Mouse (Mus musculus) myocyte (in vitro differentiated cells): ENCODE measurements around the gene Gm9821.
A peak's percentile ranks its signal among the peaks of the same experiment; 100 is the strongest.

ENCODE experiments used
- CEBPB ChIP-seq: IDR thresholded peaks from 2 replicates; pipeline ENCODE4 v1.6.1; 2011; ENCODE audit warnings: mild to moderate bottlenecking, moderate library complexity; ENCODE audit not compliant: poor library complexity, insufficient read depth, severe bottlenecking
- E2F4 ChIP-seq: IDR thresholded peaks from one replicate; pipeline ENCODE4 v1.6.1; 2011; ENCODE audit warnings: mild to moderate bottlenecking, control low read depth, moderate library complexity; ENCODE audit not compliant: insufficient read depth
- MAX ChIP-seq: IDR thresholded peaks from one replicate; pipeline ENCODE4 v1.6.1; 2011; ENCODE audit warnings: low read depth, mild to moderate bottlenecking, control low read depth
- MYOG ChIP-seq, 3 experiments: IDR thresholded peaks; one replicate each; pipeline ENCODE4 v1.6.1; 2011; ENCODE audit warnings: control low read depth in 2 of 3, low read depth in 2 of 3, mild to moderate bottlenecking in 2 of 3; ENCODE audit not compliant: insufficient read length in 2 of 3, control insufficient read depth in 1 of 3, insufficient read depth in 1 of 3
- POLR2A ChIP-seq: IDR thresholded peaks from one replicate; pipeline ENCODE4 v1.6.1; 2011; ENCODE audit warnings: low read depth, mild to moderate bottlenecking, control low read depth, moderate library complexity; ENCODE audit not compliant: insufficient read length
- POLR2AphosphoS2 ChIP-seq: IDR thresholded peaks from one replicate; pipeline ENCODE4 v1.6.1; 2011; ENCODE audit warnings: low read depth, control low read depth; ENCODE audit not compliant: insufficient read length
- REST ChIP-seq: IDR thresholded peaks from one replicate; pipeline ENCODE4 v1.6.1; 2011; ENCODE audit warnings: mild to moderate bottlenecking, control low read depth, moderate library complexity; ENCODE audit not compliant: insufficient read depth, insufficient read length
- TCF12 ChIP-seq: IDR thresholded peaks from one replicate; pipeline ENCODE4 v1.6.1; 2011; ENCODE audit warnings: mild to moderate bottlenecking, control low read depth; ENCODE audit not compliant: poor library complexity, insufficient read depth, severe bottlenecking
- TCF3 ChIP-seq: IDR thresholded peaks from one replicate; pipeline ENCODE4 v1.6.1; 2011; ENCODE audit warnings: low read depth, control low read depth; ENCODE audit not compliant: insufficient read length
- USF1 ChIP-seq: IDR thresholded peaks from one replicate; pipeline ENCODE4 v1.6.1; 2011; ENCODE audit warnings: low read depth, mild to moderate bottlenecking, control low read depth, moderate library complexity

DNA sequence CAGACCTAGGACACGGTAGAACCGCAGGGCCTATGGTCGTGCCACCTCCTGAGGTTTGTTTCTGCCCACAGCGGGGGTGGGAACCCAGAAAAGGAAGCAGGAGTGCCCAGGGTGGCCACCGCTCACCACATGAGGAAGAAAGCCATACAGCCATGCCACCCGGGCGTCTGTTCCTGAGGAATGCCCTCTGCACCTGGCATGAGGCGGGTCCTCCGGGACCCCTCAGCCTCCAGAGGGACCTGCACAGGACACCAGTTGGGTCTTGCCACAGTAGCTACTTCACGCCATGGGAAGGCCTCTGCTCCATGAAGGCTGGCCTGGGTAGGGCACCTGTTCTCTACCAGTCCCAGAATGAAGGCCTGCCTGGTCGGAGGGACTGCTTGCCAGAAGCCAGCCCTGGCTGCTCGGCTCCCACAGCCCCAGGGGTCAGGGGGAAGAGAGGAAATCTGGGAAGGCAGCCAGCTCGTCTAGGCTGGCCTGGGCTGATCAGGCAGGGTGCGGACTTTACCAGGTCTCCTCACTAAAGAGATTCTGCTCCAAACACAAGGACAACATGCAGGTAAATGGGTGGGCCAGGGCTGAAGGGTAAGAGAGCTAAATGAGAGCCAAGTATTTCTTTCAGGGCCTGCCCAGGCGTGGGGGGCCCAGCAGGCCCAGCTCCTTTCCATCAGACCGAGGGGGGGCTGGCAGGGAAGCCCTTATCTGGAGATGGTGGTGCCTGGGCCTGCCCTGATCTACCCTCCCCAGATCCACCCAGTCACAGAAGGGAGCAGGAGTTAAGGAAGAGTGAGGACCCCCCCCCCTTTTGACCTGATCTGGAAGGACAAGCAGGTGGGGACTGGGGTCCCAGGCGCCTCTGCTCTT is 4.1 kb downstream of the Gm9821 start:
- TF ChIP-seq POLR2A, result peak; percentile 9
- TF ChIP-seq CEBPB, result no peak
- TF ChIP-seq MAX, result no peak
- no peak for TF ChIP-seq POLR2AphosphoS2
- TF ChIP-seq E2F4, result no peak
- TF ChIP-seq TCF12, result no peak
- no peak for TF ChIP-seq USF1
- peak in 2 of 3 experiments; percentile 68 to 74 for TF ChIP-seq MYOG (IDR thresholded peaks at IDR 0.05; ENCODE audit: control insufficient read depth in 1 of 3, insufficient read depth in 1 of 3, insufficient read length in 2 of 3, low read depth in 2 of 3)
- no peak for TF ChIP-seq REST
- TF ChIP-seq TCF3, result no peak
